Mouse (Mus musculus) G1E (cell line): Measurements from ENCODE around the gene Irak2.

Experiments used
- CTCF ChIP-seq: IDR thresholded peaks from 2 replicates; pipeline ENCODE4 v1.5.1; 2012; ENCODE audit warnings: low read depth, low read length, inconsistent platforms, mixed read lengths
- GATA1 ChIP-seq: IDR thresholded peaks from 2 replicates; pipeline ENCODE4 v1.6.1; 2012; ENCODE audit warnings: borderline replicate concordance, low read length, inconsistent platforms, mixed read lengths
- GATA2 ChIP-seq: IDR thresholded peaks from 2 replicates; pipeline ENCODE4 v1.6.1; 2012; ENCODE audit warnings: low read depth, low read length, inconsistent platforms, borderline replicate concordance
- POLR2AphosphoS5 ChIP-seq: IDR thresholded peaks from 2 replicates; pipeline ENCODE4 v1.6.1; 2012; ENCODE audit warnings: low read depth, low read length, inconsistent platforms; ENCODE audit not compliant: insufficient replicate concordance
- TAL1 ChIP-seq: conservative IDR thresholded peaks from 2 replicates; pipeline ENCODE4 v1.6.1; 2012; ENCODE audit warnings: low read depth, low read length, inconsistent platforms, mixed read lengths

DNA sequence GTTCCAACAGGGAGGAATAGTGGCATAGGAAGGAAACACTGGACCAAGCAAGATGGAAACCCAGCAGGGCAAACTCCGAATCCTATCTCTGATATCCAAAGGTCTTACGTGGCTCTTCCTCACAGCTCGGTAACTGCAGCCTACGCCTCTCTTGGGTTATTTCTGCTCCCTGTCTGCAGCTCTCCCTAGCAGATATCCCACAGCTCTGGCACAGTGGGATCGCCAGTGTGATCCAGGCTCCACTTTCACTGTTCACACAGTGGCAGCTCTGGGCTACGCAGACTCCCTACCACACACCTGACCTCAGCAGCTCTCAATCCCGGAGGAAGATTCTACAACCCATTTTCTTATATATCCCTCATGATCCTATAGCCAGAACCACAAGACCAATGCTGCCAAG is 24.1 kb upstream of the Irak2 start:
- TF ChIP-seq CTCF (no peak), POLR2AphosphoS5 (no peak), GATA2 (no peak), GATA1 (no peak), TAL1 (no peak)
